Mouse (Mus musculus) thymus, adult 2 months (tissue): Measurements from ENCODE around the gene Mapkapk3.

Experiments
- CTCF ChIP-seq: fragments of 200-500 bp; IDR thresholded peaks from 2 replicates; pipeline ENCODE4 v1.5.1; 2012; ENCODE audit warnings: mild to moderate bottlenecking, control low read depth, low read length, moderate library complexity, borderline replicate concordance; ENCODE audit not compliant: control insufficient read depth, poor library complexity, insufficient read depth; ENCODE audit errors: extremely low read depth
- POLR2A ChIP-seq: fragments of 200-500 bp; IDR thresholded peaks from 2 replicates; pipeline ENCODE4 v1.6.1; 2012; ENCODE audit warnings: mild to moderate bottlenecking, low read length, control low read depth, moderate library complexity; ENCODE audit not compliant: control insufficient read depth, poor library complexity, insufficient read depth; ENCODE audit errors: extremely low read depth

- TF ChIP-seq POLR2A (no peak), CTCF (no peak)
These were observed 19.9 kb upstream of the Mapkapk3 start for GRCm38 (mm10) chr9:107309600-107309999.
